Mouse (Mus musculus) lung, adult 2 months (tissue): ENCODE data around the gene Cwc25.

Experiments used
- CTCF ChIP-seq: fragments of 200-500 bp; IDR thresholded peaks from 2 replicates; pipeline ENCODE4 v1.5.1; 2011; ENCODE audit warnings: mild to moderate bottlenecking, low read length, control low read depth; ENCODE audit not compliant: insufficient read depth
- POLR2A ChIP-seq: fragments of 200-500 bp; IDR thresholded peaks from 2 replicates; pipeline ENCODE4 v1.6.1; 2011; ENCODE audit warnings: low read depth, mild to moderate bottlenecking, control low read depth, low read length, borderline replicate concordance; ENCODE audit errors: extremely low read depth

DNA sequence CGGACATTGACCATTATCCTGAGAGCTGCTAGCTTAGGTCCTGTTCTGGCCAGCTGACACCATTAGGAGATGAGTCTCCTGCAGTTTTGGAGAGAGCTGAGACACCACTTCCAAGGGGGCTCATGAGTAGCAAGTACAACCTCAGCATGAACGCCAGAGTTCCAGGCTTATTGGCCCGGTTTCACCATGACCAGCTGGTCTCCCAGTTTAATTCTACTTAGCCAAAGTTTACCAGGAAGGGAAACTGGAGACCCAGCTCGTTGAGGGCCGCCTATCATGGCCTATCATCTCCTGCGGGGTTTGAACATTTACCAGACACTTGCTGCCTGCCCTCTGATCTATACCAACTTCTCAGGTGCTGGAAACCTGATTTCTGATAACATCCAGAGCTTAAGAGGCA is 41.3 kb upstream of the Cwc25 start:
- no peak for TF ChIP-seq POLR2A
- no peak for TF ChIP-seq CTCF
